Mouse (Mus musculus) heart, embryonic 16.5 days (tissue): Measurements from ENCODE around the gene Stmn3. TPM values are rescaled to one million over a fixed set of nuclear protein-coding genes. Genes with fewer than 3 reads are reported as not detected.

ENCODE experiments used
- ATAC-seq: fragments of 200-750 bp; cut with Nextera tagmentation; replicated peaks from 2 replicates; pipeline ENCODE4 v1.8.0; 2017; ENCODE audit warnings: moderate number of reproducible peaks; ENCODE audit not compliant: insufficient read depth, low FRiP score; ENCODE audit errors: extremely low read depth
- H3K27ac ChIP-seq: fragments of 300-500 bp; sonication (generic); 2 replicates; pipeline ENCODE4 v1.5.1; 2014; ENCODE audit warnings: mild to moderate bottlenecking, low read length, control low read depth, moderate library complexity
- H3K27me3 ChIP-seq: fragments of 300-500 bp; sonication (generic); 2 replicates; pipeline ENCODE4 v1.6.1; 2014; ENCODE audit warnings: low read length, mixed read lengths; ENCODE audit not compliant: control insufficient read depth, insufficient read depth
- H3K36me3 ChIP-seq: fragments of 300-500 bp; sonication (generic); 2 replicates; pipeline ENCODE4 v1.6.1; 2014; ENCODE audit not compliant: control insufficient read depth, insufficient read depth
- H3K4me1 ChIP-seq: fragments of 300-500 bp; sonication (generic); 2 replicates; pipeline ENCODE4 v1.6.1; 2014; ENCODE audit warnings: low read length, mixed read lengths; ENCODE audit not compliant: control insufficient read depth, insufficient read depth
- H3K4me2 ChIP-seq: fragments of 300-500 bp; sonication (generic); 2 replicates; pipeline ENCODE4 v1.6.1; 2014; ENCODE audit warnings: low read depth, mild to moderate bottlenecking, control low read depth, low read length
- H3K4me3 ChIP-seq: fragments of 300-500 bp; sonication (generic); 2 replicates; pipeline ENCODE4 v1.5.1; 2014; ENCODE audit warnings: mild to moderate bottlenecking, control low read depth, low read length
- H3K9ac ChIP-seq: fragments of 300-500 bp; sonication (generic); 2 replicates; pipeline ENCODE4 v1.6.1; 2014; ENCODE audit warnings: low read length, control low read depth
- H3K9me3 ChIP-seq: fragments of 300-500 bp; sonication (generic); replicated peaks from 2 replicates; pipeline ENCODE4 v1.6.1; 2016; ENCODE audit warnings: low read length; ENCODE audit not compliant: control insufficient read depth
- WGBS: fragments of 180-500 bp; shearing (Covaris S2); extraction: QIAGEN DNeasy Blood & Tissue Kit; methylation state at CpG from one replicate; pipeline ENCODE4 v1.1.7; 2014; 5-methylcytosine and 5-hydroxymethylcytosine counted together
- polyA plus RNA-seq: library from polyadenylated mRNA; unstranded; fragments of >200 nt; fragmentation: Nextera tagmentation; extraction: Ambion mirVana; gene quantifications from 2 replicates; pipeline ENCODE4 v1.2.1, GENCODE M21; 2015

Gene Stmn3
- polyA plus RNA-seq, 1 experiment from 2014 or later = 1.4 TPM

DNA sequence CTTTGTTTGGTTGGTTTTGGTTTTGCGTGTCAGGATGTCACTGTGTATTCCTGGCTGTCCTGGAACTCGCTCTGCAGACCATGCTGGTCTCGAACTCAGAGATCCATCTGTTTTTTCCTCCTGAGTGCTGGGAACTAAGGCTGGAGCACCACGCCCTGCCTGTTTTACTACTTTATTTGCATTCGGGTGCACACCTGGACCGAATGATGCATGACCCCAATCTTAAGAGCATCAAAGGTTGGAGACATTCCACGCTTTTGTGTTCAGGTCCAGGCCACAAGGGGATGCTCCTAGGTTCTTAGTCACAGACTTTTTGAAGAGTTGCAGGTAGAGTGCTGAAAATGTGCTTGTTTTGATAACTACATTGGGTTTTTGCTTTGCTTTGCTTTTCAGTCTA is 5.8 kb upstream of the Stmn3 start:
- peaks cover 6% of the 10 kb centered on the region for H3K27me3 ChIP-seq
- peak overlapping the region; percentile 71 for H3K4me3 ChIP-seq
- H3K4me1 ChIP-seq = peaks cover 11% of the 10 kb centered on the region
- H3K9ac ChIP-seq = peak overlapping the region; percentile 77
- H3K9me3 ChIP-seq = no peaks in the 10 kb centered on the region
- WGBS = 10% methylated on average over 7 of the region's 7 CpGs
- peaks cover 24% of the 10 kb centered on the region for H3K36me3 ChIP-seq
- H3K4me2 ChIP-seq = peak overlapping the region; percentile 70
- ATAC-seq = no peak
- H3K27ac ChIP-seq = peak overlapping the region; percentile 84

- H3K27ac ChIP-seq = peak within 1 kb of the TSS; percentile 84
- H3K4me2 ChIP-seq = peak within 1 kb of the TSS; percentile 70
- H3K9ac ChIP-seq = peak within 1 kb of the TSS; percentile 77
- 5% methylated on average over 40 of the region's 40 CpGs for WGBS
- peak within 1 kb of the TSS; percentile 71 for H3K4me3 ChIP-seq
- H3K4me1 ChIP-seq = peaks cover 11% of the 10 kb centered on the region
- H3K27me3 ChIP-seq = peaks cover 13% of the 10 kb centered on the region
- H3K36me3 ChIP-seq = peaks cover 24% of the 10 kb centered on the region
- H3K9me3 ChIP-seq = no peaks in the 10 kb centered on the region
- ATAC-seq = peak; percentile 92
Measured at GRCm38 (mm10) chr2:181319248-181320102, 5.2 kb upstream of the Stmn3 start, which contains the start of gene Rtel1. Rtel1 (plus strand) TSS chr2:181319739.

DNA sequence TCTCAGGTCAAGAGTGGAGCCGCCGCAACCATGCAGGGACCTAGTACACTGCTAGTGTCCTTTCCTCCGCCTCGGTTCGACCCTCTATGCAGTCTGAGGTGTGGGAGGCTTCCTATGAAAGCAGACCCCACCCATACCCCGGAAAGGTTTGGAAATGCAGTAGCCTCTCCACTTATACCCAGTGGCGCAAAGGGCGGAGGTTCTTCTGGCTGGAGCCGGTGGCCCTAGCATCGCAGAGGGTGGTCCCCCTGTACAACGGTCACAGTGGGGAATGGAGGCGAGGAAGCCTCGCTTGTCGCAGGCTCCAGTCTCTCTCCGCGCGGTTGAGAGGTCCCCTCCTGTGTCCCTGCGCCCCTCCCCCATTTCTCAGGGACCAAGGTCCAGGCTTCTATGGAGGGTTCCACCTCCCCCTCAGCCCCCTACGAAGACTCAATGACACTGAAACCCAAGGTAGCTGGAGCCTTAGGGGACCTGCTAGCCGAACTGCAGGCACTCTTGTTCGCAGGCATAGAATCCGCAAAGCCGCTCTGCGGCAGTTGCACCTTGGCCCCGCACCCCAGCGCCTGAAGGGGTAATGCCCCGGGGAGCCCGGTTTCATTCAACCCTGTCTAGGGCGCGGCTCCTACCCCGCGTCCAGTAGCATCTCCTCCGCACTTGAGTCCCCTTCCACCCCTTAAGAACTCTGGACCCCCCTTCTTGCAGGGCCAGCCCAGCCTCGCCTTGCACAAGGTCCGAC is 788 bp downstream of the Stmn3 start:
- H3K36me3 ChIP-seq = no peaks in the 10 kb centered on the region
- H3K4me3 ChIP-seq = peak overlapping the region; percentile 17
- 3% methylated on average over 35 of the region's 35 CpGs for WGBS
- H3K27ac ChIP-seq = no peak overlapping the region
- peak overlapping the region; percentile 44 for H3K4me2 ChIP-seq
- no peak for ATAC-seq
- H3K9ac ChIP-seq = no peak overlapping the region
- H3K4me1 ChIP-seq = 0 out of 2 replicates have a peak, but pooled peaks cover 2% of the 10 kb centered on the region
- H3K27me3 ChIP-seq = peaks cover 51% of the 10 kb centered on the region
- no peaks in the 10 kb centered on the region for H3K9me3 ChIP-seq

- H3K27me3 ChIP-seq = peaks cover 55% of the 10 kb centered on the region
- H3K36me3 ChIP-seq = no peaks in the 10 kb centered on the region
- 9% methylated on average over 5 of the region's 5 CpGs for WGBS
- no peak overlapping the region for H3K4me2 ChIP-seq
- no peak overlapping the region for H3K9ac ChIP-seq
- ATAC-seq = no peak
- H3K4me3 ChIP-seq = no peak overlapping the region
- H3K9me3 ChIP-seq = no peaks in the 10 kb centered on the region
- H3K4me1 ChIP-seq = 0 out of 2 replicates have a peak, but pooled peaks cover 2% of the 10 kb centered on the region
- H3K27ac ChIP-seq = no peak overlapping the region
Measured at GRCm38 (mm10) chr2:181313006-181313343, 1.3 kb downstream of the Stmn3 start.

DNA sequence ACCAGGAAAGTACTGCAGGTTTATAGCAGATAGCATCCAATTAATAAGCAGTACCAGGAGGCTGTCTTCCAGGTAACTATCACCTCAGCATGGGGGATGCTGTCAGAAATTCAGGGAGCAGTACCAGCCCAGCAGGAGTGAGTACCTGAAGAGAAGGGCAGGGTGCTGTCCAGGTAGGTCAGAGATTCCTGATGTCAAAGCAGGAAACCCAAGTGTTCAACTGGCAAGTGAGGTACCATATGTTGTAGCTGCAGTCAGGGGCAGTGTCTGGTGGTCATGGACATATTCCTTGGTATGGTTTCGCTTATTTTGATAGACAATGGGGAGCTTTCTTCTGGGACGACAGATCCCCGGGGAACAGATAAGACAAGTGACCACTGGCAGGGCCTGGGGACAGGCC is 1.9 kb downstream of the Stmn3 start:
- no peak for ATAC-seq
- peaks cover 61% of the 10 kb centered on the region for H3K27me3 ChIP-seq
- 54% methylated on average over 3 of the region's 3 CpGs for WGBS

GRCm38 (mm10) chr2:181307144-181307804 is 7.0 kb downstream of the Stmn3 start:
- 12% methylated on average over 30 of the region's 30 CpGs for WGBS
- ATAC-seq = no peak
- Histone ChIP-seq H3K9me3 (no peaks in the 10 kb centered on the region), H3K36me3 (no peaks in the 10 kb centered on the region), H3K27ac (no peak overlapping the region), H3K4me2 (no peak overlapping the region; the same call in 1 of the 2 replicates), H3K27me3 (peaks cover 48% of the 10 kb centered on the region), H3K4me3 (no peak overlapping the region), H3K9ac (no peak overlapping the region), H3K4me1 (no peaks in the 10 kb centered on the region)

More for the DNA sequence above, 1.9 kb downstream of the Stmn3 start:
- H3K9me3 ChIP-seq = no peaks in the 10 kb centered on the region
- no peaks in the 10 kb centered on the region for H3K36me3 ChIP-seq
- no peak overlapping the region for H3K27ac ChIP-seq
- H3K4me1 ChIP-seq = 0 out of 2 replicates have a peak, but pooled peaks cover 2% of the 10 kb centered on the region
- no peak overlapping the region for H3K4me2 ChIP-seq
- H3K9ac ChIP-seq = no peak overlapping the region
- no peak overlapping the region for H3K4me3 ChIP-seq

DNA sequence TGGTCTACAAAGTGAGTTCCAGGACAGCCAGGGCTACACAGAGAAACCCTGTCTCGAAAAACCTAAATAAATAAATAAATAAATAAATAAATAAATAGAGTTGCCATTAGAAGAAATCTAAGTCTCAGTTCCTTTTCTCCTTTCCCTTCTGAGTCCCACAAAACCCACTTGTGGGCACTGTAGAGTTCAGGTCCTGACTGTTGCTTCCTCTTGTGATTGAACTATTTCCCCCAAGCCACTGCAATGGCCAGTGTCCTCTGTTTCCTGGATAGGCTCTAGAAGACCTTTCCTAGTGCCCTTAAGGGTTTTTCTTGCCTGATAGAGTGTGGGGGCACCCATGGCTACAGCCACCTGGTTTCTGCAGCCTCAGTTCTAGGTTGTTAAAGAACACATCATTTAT is 9.4 kb downstream of the Stmn3 start:
- Histone ChIP-seq H3K4me1 (no peaks in the 10 kb centered on the region), H3K27ac (no peak overlapping the region), H3K9me3 (0 out of 2 replicates have a peak, but pooled peaks cover 3% of the 10 kb centered on the region), H3K9ac (no peak overlapping the region), H3K4me3 (no peak overlapping the region), H3K36me3 (peaks cover 8% of the 10 kb centered on the region), H3K27me3 (peaks cover 35% of the 10 kb centered on the region), H3K4me2 (no peak overlapping the region)
- 76% methylated on average over 1 of the region's 1 CpGs for WGBS
- ATAC-seq = no peak

- no peak overlapping the region for H3K4me2 ChIP-seq
Measured at GRCm38 (mm10) chr2:181302041-181302440, 12.3 kb downstream of the Stmn3 start.

More at GRCm38 (mm10) chr2:181302041-181302440, 12.3 kb downstream of the Stmn3 start:
- H3K4me3 ChIP-seq = no peak overlapping the region
- H3K36me3 ChIP-seq = peaks cover 8% of the 10 kb centered on the region
- no peak overlapping the region for H3K27ac ChIP-seq
- WGBS = 19% methylated on average over 3 of the region's 3 CpGs
- H3K9me3 ChIP-seq = 0 out of 2 replicates have a peak, but pooled peaks cover 3% of the 10 kb centered on the region
- peaks cover 18% of the 10 kb centered on the region for H3K27me3 ChIP-seq
- H3K9ac ChIP-seq = no peak overlapping the region
- no peak for ATAC-seq
- no peaks in the 10 kb centered on the region for H3K4me1 ChIP-seq
